Comparison of ENCODE assay signal across 8 mouse cellular contexts in the genomic region with DNA sequence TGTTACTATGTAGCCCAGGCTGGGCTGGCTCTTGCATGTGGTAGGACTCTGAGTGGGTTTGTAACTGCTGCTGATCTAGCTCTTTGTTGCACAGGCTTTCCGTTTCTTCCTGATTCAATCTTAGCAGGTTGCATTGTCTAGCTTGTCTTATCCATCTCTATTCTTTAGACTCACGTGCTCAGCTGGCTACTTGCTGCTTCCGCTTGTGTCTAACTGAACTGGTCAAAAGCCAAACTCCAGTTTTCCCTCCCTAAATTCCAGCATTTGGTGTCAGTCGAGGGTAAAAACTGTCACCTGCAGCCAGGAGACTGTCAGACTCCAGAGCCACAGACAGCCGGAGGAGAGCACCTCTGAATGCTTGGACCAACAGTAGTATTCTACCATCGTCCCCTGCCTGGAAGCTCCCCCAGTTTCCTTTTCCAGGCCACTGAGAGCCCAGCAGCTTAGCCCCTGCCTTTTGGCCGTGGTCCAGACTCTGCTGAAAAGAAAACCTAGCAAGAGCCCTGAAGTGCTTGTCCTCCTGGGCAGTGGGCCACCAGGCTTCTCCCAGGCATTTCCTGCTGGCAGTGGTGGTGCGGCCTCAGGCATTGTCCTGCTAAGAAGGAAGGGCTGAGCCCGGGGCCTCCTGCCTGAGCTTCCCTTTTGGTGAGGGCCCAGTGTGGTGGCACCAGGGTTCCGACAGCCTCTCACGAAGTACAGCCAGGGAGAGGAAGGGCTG. TPM values are rescaled to one million over a fixed set of nuclear protein-coding genes. Genes with fewer than 3 reads are reported as not detected.
DNase-seq lines count a peak whose midpoint lies in the region; ATAC-seq and TF ChIP-seq lines count a peak whose summit lies in the region.

No protein-coding gene starts in this region.

- TF ChIP-seq POLR2A in heart, adult 2 months (IDR thresholded peaks at IDR 0.05; ENCODE audit: insufficient read depth, low read depth, low read length): no peak
- TF ChIP-seq POLR2A in kidney, adult 2 months (IDR thresholded peaks at IDR 0.05; ENCODE audit: low read depth, low read length): no peak

- H3K9me3 ChIP-seq in embryonic facial prominence, embryonic 12.5 days: peaks cover 17% of the 10 kb centered on the region; the same call in 1 of the 2 replicates
- H3K9me3 ChIP-seq in midbrain, embryonic 15.5 days: no peaks in the 10 kb centered on the region

- no peak overlapping the region for H3K4me2 ChIP-seq in embryonic facial prominence, embryonic 12.5 days (replicated peaks)
- no peak overlapping the region for H3K4me2 ChIP-seq in midbrain, embryonic 15.5 days

- 42% methylated on average over 11 of the region's 11 CpGs for WGBS in embryonic facial prominence, embryonic 12.5 days
- WGBS in heart, adult 2 months: 14% methylated on average over 11 of the region's 11 CpGs
- WGBS in kidney, adult 2 months: 25% methylated on average over 11 of the region's 11 CpGs
- WGBS in midbrain, embryonic 15.5 days: 27% methylated on average over 11 of the region's 11 CpGs

- no peaks in the 10 kb centered on the region for H3K27me3 ChIP-seq in embryonic facial prominence, embryonic 12.5 days
- H3K27me3 ChIP-seq in heart, adult 2 months (ENCODE audit: control insufficient read depth, insufficient read depth, low read length): no peaks in the 10 kb centered on the region
- H3K27me3 ChIP-seq in kidney, adult 2 months (replicated peaks; ENCODE audit: control insufficient read depth, insufficient read depth, low read length): no peaks in the 10 kb centered on the region
- no peaks in the 10 kb centered on the region for H3K27me3 ChIP-seq in midbrain, embryonic 15.5 days (replicated peaks)

- 0 out of 2 replicates have a peak, but pooled peaks cover 7% of the 10 kb centered on the region for H3K36me3 ChIP-seq in embryonic facial prominence, embryonic 12.5 days
- H3K36me3 ChIP-seq in heart, adult 2 months (ENCODE audit: control insufficient read depth, insufficient read depth, low read length): no peaks in the 10 kb centered on the region
- H3K36me3 ChIP-seq in kidney, adult 2 months (ENCODE audit: control insufficient read depth, insufficient read depth, low read length): no peaks in the 10 kb centered on the region; the same call in 1 of the 2 replicates
- peaks cover 5% of the 10 kb centered on the region; the same call in 1 of the 2 replicates for H3K36me3 ChIP-seq in midbrain, embryonic 15.5 days (replicated peaks)

- H3K4me1 ChIP-seq in embryonic facial prominence, embryonic 12.5 days: peaks cover 11% of the 10 kb centered on the region; the same call in 1 of the 2 replicates
- H3K4me1 ChIP-seq in heart, adult 2 months (ENCODE audit: control insufficient read depth, insufficient read depth, low read length): peaks cover 12% of the 10 kb centered on the region
- peaks cover 7% of the 10 kb centered on the region for H3K4me1 ChIP-seq in kidney, adult 2 months (ENCODE audit: control insufficient read depth, insufficient read depth, low read length)
- peaks cover 21% of the 10 kb centered on the region for H3K4me1 ChIP-seq in midbrain, embryonic 15.5 days

- TF ChIP-seq EP300 in heart, adult 2 months (IDR thresholded peaks at IDR 0.05; ENCODE audit: insufficient read depth, low read depth, low read length): 0 out of 2 replicates have a peak, but pooled peaks have one; percentile 0

- H3K27ac ChIP-seq in embryonic facial prominence, embryonic 12.5 days: peak overlapping the region; percentile 63
- H3K27ac ChIP-seq in heart, adult 2 months: peak overlapping the region; percentile 77
- H3K27ac ChIP-seq in kidney, adult 2 months (ENCODE audit: insufficient read depth, low read depth, low read length): peak overlapping the region; percentile 78
- peak overlapping the region; percentile 66 for H3K27ac ChIP-seq in midbrain, embryonic 15.5 days

- H3K9ac ChIP-seq in embryonic facial prominence, embryonic 12.5 days: no peak overlapping the region
- H3K9ac ChIP-seq in heart, adult 2 months (ENCODE audit: low read depth, low read length): no peak overlapping the region
- H3K9ac ChIP-seq in midbrain, embryonic 15.5 days: no peak overlapping the region

- intact Hi-C loops in heart, adult 2 months (cut with DNase I): loop anchor here (10.0 kb wide), 1 partner anchor 722 kb away; the partner anchor contains the start of gene Ppp1r2
- intact Hi-C loops in left cerebral cortex, postnatal 4 days (cut with DNase I): no loop called here

- DNase-seq in layer of hippocampus, adult 11-12 months (ENCODE audit: low spot score): peak; percentile 73
- no peak for DNase-seq in layer of hippocampus, adult 9-10 months (ENCODE audit: low spot score)
- DNase-seq in heart, adult 2 months: peak; percentile 83 to 89
- peak; percentile 94 for DNase-seq in kidney, adult 2 months
- peak; percentile 92 for DNase-seq in left cerebral cortex, postnatal 4 days
- DNase-seq in c-Kit-positive CD71-positive TER-119-positive erythroid progenitor cells, embryonic 14.5 days (ENCODE audit: low spot score): no peak

- H3K4me3 ChIP-seq in embryonic facial prominence, embryonic 12.5 days: no peak overlapping the region
- H3K4me3 ChIP-seq in heart, adult 2 months: 0 out of 2 replicates have a peak overlapping the region, but pooled peaks have one; percentile 6
- H3K4me3 ChIP-seq in kidney, adult 2 months (ENCODE audit: insufficient read depth, low read depth, low read length): no peak overlapping the region
- H3K4me3 ChIP-seq in midbrain, embryonic 15.5 days: no peak overlapping the region

- no peak for TF ChIP-seq CTCF in heart, adult 2 months (IDR thresholded peaks at IDR 0.05)
- TF ChIP-seq CTCF in kidney, adult 2 months (conservative IDR thresholded peaks at IDR 0.05; ENCODE audit: insufficient read depth, insufficient read length, low read depth, low read length): no peak

- no peaks in the 10 kb centered on the region for H3K79me2 ChIP-seq in heart, adult 2 months (replicated peaks; ENCODE audit: control insufficient read depth, insufficient read depth, low read length)

- no peak for ATAC-seq in embryonic facial prominence, embryonic 12.5 days (ENCODE audit: insufficient number of reproducible peaks, insufficient read depth, low FRiP score, low TSS enrichment)
- 0 out of 2 replicates have a peak, but pooled peaks have one; percentile 2 for ATAC-seq in midbrain, embryonic 15.5 days (replicated peaks)

RNA-seq across cellular contexts. Expression of gene Tmem44, which starts 2.1 kb away (rescaled TPM):
- polyA plus RNA-seq in embryonic facial prominence, embryonic 12.5 days (2016; fragmentation: Nextera tagmentation; extraction: Ambion mirVana): 39.5 and 41.4 TPM in 2 replicates
- total RNA-seq in heart, adult 2 months (2021): 1 to 10 TPM; 4.4 to 5.8 TPM
- polyA plus RNA-seq in heart, adult 2 months (2012; rRNA removed): 9.8 and 12.0 TPM in 2 replicates
- polyA plus RNA-seq in kidney, adult 2 months (2012; rRNA removed): 6.7 and 9.4 TPM in 2 replicates
- total RNA-seq in left cerebral cortex, postnatal 4 days (2021): 100 to 1,000 TPM; 101 to 112 TPM
- 88.4 and 96.0 TPM in 2 replicates for polyA plus RNA-seq in midbrain, embryonic 15.5 days (2015; fragmentation: Nextera tagmentation; extraction: Ambion mirVana)

RNA-seq across cellular contexts. Expression of gene Lsg1, which starts 34.6 kb away (rescaled TPM):
- polyA plus RNA-seq in embryonic facial prominence, embryonic 12.5 days (2016; fragmentation: Nextera tagmentation; extraction: Ambion mirVana): 73.8 and 80.2 TPM in 2 replicates
- total RNA-seq in heart, adult 2 months (2021): 10 to 100 TPM; 19.6 to 21.2 TPM
- 5.5 and 7.5 TPM in 2 replicates for polyA plus RNA-seq in heart, adult 2 months (2012; rRNA removed)
- polyA plus RNA-seq in kidney, adult 2 months (2012; rRNA removed): 9.1 and 9.4 TPM in 2 replicates
- total RNA-seq in left cerebral cortex, postnatal 4 days (2021): 10 to 100 TPM; 28.6 to 29.8 TPM
- polyA plus RNA-seq in midbrain, embryonic 15.5 days (2015; fragmentation: Nextera tagmentation; extraction: Ambion mirVana): 46.0 and 47.6 TPM in 2 replicates

RNA-seq across cellular contexts. Expression of gene Fam43a, which starts 46.7 kb away (rescaled TPM):
- 20.2 and 23.4 TPM in 2 replicates for polyA plus RNA-seq in embryonic facial prominence, embryonic 12.5 days (2016; fragmentation: Nextera tagmentation; extraction: Ambion mirVana)
- total RNA-seq in heart, adult 2 months (2021): 10 to 100 TPM; 20.7 to 22.6 TPM
- polyA plus RNA-seq in heart, adult 2 months (2012; rRNA removed): 23.9 and 27.1 TPM in 2 replicates
- 26.4 and 31.4 TPM in 2 replicates for polyA plus RNA-seq in kidney, adult 2 months (2012; rRNA removed)
- 10 to 100 TPM; 11.5 to 12.7 TPM for total RNA-seq in left cerebral cortex, postnatal 4 days (2021)
- polyA plus RNA-seq in midbrain, embryonic 15.5 days (2015; fragmentation: Nextera tagmentation; extraction: Ambion mirVana): 15.9 and 17.4 TPM in 2 replicates

Comparison
In these comparisons a context has a peak if more than half of its experiments do, and no peak if none do; other contexts are left out.
1. DNase-seq: peak in layer of hippocampus, adult 11-12 months (single experiment), heart, adult 2 months (2 of 2), kidney, adult 2 months (single experiment) and left cerebral cortex, postnatal 4 days (single experiment); none in layer of hippocampus, adult 9-10 months (single experiment) and c-Kit-positive CD71-positive TER-119-positive erythroid progenitor cells, embryonic 14.5 days (single experiment).
2. Peak in every context shown above with its lines, with median percentiles within 50 percentile points of each other: H3K27ac ChIP-seq.